Mouse (Mus musculus): Measurements from ENCODE around the gene Haghl. TPM values are rescaled to one million over a fixed set of nuclear protein-coding genes. Genes with fewer than 3 reads are reported as not detected.
"Not testable (repeated sequence)": the region's sequence is repeated elsewhere in the genome, so short reads cannot be mapped to it uniquely, and the experiment has no call there.

Haghl gene
- total RNA-seq, 4 experiments from 2014 or later: 8.5 to 18.4 (median 12.1) TPM

GRCm38 (mm10) chr17:25818851-25819780 lies 33.6 kb upstream of the Haghl start:
- DNase-seq (ENCODE audit: low spot score): no peak

DNA sequence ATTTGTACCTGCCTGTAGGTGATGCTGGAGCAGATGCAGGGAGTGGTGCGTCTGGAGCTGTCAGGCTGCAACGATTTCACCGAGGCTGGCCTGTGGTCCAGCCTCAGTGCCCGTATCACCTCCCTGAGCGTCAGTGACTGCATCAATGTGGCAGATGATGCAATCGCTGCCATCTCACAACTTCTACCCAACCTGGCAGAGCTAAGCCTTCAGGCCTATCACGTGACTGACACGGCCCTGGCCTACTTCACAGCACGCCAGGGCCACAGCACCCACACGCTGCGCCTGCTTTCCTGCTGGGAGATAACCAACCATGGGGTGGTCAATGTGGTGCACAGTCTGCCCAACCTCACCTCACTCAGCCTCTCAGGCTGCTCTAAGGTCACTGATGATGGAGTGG lies 32.2 kb upstream of the Haghl start:
- DNase-seq (ENCODE audit: low spot score): no peak

DNA sequence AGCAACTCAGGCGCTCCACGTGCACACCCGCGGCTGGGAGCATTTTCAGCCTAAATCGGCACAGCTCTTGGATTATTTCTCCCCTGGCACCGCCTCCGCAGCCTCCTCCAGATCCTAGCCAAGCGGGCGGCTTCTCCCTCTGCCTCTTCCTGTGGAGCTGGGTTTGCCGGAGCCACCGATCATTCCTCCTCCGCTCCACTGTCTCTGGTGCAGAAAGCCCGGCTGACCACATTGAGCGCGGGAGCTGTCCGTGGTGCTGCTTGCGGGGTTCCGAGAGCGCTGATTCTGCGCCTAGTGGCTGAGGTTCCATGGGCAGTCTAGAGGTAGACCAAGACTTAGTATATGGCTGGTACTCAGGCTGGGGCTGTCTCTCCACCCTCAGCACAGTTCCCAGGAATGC lies 28.0 kb upstream of the Haghl start:
- DNase-seq (ENCODE audit: low spot score): no peak

- DNase-seq (ENCODE audit: low spot score): no peak
These were observed 25.4 kb upstream of the Haghl start for GRCm38 (mm10) chr17:25810890-25811289.

DNA sequence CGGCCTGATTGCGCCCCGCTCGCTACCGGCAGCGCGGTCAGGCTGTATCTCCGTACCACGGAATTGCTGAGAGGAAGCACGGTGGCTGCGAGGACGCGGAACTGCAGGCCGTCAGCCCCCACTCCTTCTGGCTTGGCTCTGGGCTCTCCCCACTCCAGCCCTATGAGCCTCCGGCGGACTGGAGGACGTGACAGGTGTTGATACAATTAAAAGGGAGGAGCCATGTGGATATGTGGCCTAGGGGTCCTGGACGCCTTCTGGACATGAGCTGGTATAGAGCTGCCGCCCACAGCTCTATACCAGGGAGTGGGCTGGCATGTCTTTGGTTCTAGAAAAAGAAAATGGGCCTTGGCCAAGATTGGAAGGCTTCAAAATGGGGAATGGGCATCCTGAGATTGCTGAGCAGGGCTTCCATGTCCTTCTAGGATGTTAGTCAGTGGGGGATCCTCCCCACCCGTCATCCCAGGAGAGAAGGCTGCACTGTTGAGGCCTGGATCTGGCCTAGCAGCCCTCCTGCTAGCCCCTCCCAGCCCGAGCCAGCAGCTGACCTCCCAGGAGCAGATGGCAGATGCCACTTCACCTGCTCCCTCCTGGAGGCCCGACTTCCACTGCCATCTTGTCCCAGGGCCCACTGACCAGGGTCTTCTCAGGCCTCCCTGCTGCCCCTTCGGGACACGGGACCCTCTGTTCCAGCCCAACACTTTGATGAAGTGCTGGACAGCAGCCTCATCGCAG lies 24.3 kb upstream of the Haghl start:
- DNase-seq (ENCODE audit: low spot score): no peak

DNA sequence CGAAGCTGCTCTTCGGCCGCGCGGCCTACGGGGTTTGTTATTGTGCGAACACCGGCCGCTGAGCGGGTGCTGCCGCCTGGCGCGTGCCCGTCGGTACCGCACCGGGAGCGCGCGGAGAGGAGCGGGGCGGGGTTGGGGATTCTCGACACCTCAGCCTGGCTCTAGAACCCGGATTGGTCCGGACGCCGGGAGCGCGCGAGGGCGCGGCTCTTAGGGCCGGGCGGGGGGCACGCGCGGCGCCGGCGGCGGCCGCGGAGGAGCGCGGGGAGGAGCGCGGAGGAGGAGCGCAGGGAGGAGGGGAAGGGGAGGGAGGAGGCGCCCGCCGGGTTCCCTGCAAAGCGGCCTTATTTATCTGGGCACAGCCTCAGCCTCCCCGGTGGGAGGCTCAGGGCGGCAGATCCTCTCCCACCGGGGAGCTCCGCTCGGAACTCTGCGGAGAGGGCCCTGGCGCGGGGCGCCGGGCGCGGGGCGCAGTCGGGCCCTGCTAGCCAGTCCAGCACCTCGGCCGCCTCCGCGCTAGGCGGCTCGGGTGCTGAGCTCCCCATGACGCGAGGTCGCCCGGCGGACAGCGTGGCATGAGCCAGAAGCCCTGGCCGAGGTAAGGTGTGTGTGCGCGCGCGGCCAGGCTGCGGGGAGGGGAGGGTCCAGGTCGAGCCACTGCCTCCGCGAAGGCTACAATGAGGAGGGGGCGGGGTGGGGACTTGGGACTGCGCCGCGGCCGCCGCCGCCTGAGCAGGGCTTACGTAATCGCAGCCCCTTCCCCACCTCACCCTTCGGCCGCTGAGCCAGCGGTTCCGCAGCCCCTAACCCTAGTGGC lies 23.5 kb upstream of the Haghl start, which contains the start of gene Fbxl16:
TSS of gene Fbxl16 (plus strand) at position 297 of the 817 bp plus-strand sequence.
- no peak for DNase-seq (ENCODE audit: low spot score)

DNA sequence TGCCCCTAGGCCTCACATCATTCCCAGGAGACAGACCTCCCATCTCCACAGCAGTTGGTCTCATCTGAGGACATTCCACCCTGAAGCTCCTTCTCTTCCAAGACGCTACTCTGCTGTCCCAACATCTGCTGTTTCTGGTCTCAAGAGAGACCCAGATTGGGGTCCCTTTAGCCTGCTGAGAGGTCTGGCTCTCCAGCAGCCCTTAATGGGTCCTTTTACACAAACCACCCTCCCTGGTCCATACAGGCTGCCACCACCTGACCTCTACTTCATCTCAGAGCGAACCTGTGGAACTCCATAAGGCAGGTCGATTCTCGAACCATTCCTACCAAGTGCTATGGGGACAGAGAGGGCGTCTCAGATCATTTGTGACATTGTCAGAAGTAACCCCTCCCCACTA lies 22.6 kb upstream of the Haghl start:
- DNase-seq (ENCODE audit: low spot score): no peak

DNA sequence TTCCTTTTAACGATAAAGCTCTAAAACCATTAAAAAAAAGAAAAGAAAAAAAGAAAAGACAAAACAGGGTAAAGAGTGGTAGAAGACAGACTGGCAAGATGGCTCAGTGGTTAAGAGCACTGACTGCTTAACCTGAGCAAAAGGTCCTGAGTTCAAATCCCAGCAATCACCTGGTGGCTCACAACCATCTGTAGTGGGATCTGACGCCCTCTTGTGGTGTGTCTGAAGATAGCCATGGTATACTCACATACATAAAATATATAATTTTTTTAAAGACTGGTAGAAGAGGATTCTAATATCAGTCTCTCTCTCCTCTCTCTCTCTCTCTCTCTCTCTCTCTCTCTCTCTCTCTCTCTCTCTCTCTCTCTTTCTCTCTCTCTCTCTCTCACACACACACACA lies 22.0 kb upstream of the Haghl start:
- DNase-seq (ENCODE audit: low spot score): not testable (repeated sequence)

DNA sequence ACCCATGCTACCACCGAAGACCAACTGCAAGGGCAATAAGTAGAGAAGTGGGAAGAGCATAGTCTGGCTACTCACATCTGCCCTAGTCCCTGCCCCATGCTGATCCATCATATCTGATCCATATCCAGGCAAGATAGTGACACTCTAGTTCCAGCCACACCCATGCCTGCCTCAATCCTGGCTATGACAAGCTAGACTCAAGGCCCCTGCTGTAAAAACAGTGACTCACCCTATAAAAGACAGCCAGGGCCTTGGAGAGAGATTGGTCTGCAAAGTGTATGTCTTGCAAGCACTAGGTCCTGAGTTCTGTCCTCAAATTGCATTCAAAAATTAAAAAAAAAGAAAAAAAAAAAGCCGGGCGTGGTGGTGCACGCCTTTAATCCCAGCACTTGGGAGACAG lies 21.0 kb upstream of the Haghl start:
- DNase-seq (ENCODE audit: low spot score): no peak

- peak; percentile 47 for DNase-seq (ENCODE audit: low spot score)
These were observed 17.5 kb upstream of the Haghl start for GRCm38 (mm10) chr17:25802825-25803517.

DNA sequence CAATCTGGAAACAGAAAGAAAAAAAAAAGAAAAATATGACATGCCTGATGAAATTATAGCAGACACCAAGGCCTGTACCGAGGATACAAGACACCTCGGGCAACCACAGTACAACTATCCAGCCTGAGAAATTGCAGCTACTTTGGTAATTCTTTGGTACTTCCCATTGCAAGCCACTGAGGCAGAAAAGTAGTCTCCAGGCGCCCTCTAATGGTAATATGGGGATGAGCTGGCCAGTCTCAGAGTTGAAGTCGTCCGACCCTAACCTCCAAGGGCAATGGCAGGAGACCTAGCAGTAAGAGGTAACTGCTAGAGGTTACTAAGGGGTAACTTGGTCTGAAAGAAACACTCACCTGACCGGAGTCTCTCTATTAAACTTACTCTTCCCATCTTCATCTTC lies 15.6 kb upstream of the Haghl start:
- DNase-seq (ENCODE audit: low spot score): peak; percentile 75

- peak; percentile 89 for DNase-seq (ENCODE audit: low spot score)
These were observed 11.5 kb upstream of the Haghl start, which contains the start of gene Metrn for GRCm38 (mm10) chr17:25796951-25797369. Gene Metrn, minus strand, starts transcription at chr17:25797136.

GRCm38 (mm10) chr17:25796211-25796771 lies 10.8 kb upstream of the Haghl start:
- DNase-seq (ENCODE audit: low spot score): no peak

DNA sequence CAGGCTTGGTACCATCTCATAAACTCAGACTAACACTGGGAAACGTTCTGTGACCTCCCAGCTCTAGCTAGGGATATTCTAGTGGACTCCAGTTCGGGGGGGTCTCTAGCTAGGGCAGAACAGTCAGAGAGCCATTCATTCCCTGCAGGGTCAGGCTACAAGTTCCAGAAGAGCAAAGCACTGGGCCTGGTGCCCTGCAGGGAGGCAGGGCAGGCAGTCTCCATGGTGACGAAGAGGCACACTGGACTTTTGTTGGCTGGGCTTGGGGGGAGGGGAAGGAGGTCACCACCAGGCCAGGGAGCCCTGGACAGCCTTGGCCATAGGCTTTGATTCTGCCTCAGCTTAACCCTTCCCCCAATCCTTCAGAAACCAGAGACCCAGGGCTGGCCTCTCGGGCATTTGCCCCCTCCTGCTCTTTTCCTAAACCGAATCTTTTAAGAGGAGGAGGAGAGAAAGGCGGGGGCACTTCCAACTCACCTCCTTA lies 10.2 kb upstream of the Haghl start, which contains the start of gene AC134908.4:
TSS of gene AC134908.4 (minus strand) at position 51 of the 484 bp plus-strand sequence.
- DNase-seq (ENCODE audit: low spot score): no peak

DNA sequence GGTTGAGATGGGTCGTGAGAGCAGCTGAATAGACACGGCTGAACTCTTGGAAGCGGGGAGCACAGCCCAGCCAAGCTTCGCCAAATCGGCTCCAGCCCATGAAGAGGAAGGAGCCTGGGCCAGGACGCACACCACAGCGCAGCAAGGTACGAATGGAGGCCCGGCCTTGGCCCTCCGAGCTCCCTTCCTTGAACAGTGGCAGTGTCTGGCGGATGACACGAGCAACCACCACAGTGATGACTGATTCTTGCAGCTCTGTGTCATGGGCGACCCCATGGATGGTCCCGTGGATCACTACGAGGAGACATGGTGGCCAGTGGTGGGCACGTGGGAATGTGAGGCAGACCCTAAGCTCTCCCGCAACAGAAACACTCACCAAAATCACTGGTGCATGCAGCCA lies 9.5 kb upstream of the Haghl start:
- no peak for DNase-seq (ENCODE audit: low spot score)

- DNase-seq (ENCODE audit: low spot score): no peak
These were observed 8.7 kb upstream of the Haghl start for GRCm38 (mm10) chr17:25794197-25794596.

- peak; percentile 83 for DNase-seq (ENCODE audit: low spot score)
These were observed 7.1 kb upstream of the Haghl start, which contains the start of gene Fam173a for GRCm38 (mm10) chr17:25792615-25793014. Gene Fam173a, minus strand, starts transcription at chr17:25792901.

DNA sequence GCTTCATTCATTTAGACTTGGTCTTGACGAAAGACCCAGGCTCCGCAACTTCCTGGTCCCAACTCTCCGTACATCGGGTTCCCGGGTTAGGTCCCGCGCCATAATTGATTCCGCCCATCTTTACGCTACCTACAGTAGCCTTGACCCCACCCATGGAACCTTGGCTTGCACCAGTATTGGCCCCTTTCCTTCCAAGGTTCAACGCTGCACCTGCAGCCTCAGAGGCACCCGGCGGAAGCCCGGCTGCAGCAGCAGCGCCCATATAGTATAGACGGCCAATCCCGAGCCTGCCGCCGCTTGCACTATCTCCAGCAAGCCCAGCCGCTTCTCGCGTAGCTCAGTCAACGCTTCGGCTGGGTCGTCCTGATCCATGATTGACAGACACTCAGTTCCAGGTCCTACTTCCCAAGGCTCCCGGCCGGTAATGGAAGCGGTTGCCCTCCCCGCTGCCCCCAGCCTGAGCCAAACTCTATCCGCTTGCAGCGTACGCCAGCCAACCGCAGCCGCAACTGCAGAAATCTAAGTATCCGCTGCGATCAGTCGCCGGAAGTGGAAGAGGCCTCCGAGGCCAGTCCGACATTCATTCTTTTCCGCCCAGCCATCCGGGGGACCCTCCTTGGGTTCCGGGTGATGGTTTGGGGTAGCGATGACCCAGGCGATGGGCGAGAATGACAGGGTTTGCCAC lies 6.5 kb upstream of the Haghl start:
- peak; percentile 83 for DNase-seq (ENCODE audit: low spot score)

DNA sequence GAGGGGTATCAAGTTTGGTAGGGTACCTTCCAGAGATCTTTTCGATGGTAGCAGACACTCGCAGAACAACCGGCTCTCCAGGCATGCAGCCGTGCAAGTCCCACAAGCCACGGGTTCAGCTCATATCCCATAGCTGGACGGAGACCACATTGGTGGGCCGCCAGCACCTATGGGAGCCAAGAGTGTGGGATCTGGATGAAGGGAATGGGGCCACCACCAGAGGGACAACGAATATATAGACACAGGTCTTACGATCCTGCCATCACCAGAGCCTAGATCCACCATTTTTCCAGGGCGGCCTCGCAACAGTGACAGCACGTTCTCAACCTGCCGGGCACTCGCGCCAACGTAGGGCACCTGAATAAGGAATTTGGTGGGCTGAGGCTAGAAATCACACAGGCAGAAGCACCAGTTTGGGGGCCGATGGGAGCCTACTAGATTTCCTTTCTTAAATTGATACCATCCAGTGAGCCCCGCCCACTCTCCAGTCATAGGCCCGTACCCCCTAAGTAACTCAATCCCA lies 5.9 kb upstream of the Haghl start:
- DNase-seq (ENCODE audit: low spot score): no peak
